Mouse (Mus musculus) bone marrow, adult 2 months (tissue): ENCODE results near the gene Ssc5d.

Source experiments
- CTCF ChIP-seq: fragments of 200-500 bp; IDR thresholded peaks from 2 replicates; pipeline ENCODE4 v1.5.1; 2011; ENCODE audit warnings: low read length, control low read depth; ENCODE audit not compliant: control insufficient read depth, insufficient read depth
- POLR2A ChIP-seq: fragments of 200-500 bp; IDR thresholded peaks from 2 replicates; pipeline ENCODE4 v1.6.1; 2011; ENCODE audit warnings: low read depth, mild to moderate bottlenecking, control low read depth, low read length, borderline replicate concordance; ENCODE audit not compliant: control insufficient read depth

DNA sequence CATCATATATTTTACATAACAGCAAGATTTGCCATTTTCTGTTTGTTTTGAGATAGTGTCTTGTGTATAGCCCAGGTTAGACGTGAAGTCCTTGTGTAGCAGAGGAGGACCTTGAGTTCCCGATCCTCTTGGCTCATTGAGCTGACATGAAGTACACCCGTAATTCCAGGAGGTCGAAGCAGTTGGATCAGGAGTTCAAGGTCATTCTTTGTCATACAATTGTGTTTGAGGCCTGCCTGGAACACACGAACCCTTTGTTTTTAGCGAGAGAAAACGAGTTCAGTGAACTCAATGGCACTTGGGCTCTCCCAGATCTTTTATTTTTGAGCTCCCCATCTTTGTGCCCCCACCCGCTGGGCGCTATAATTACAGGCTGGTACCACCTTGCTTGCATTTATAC lies 23.2 kb upstream of the Ssc5d start:
- TF ChIP-seq CTCF, result no peak
- TF ChIP-seq POLR2A, result no peak
